Mouse (Mus musculus) left cerebral cortex, postnatal 4 days (tissue): ENCODE results near the gene 6430531B16Rik. TPM values are rescaled to one million over a fixed set of nuclear protein-coding genes. Genes with fewer than 3 reads are reported as not detected.

Experiments
- DNase-seq: peaks from one replicate; pipeline ENCODE4 v3.0.0-alpha.2; 2022
- intact Hi-C: fragments of 180-260 bp; cut with DNase I; formaldehyde crosslinking; loops from one replicate; pipeline ENCODE4 v1.15.1; 2025
- total RNA-seq, 2 experiments: library from RNA; stranded (reverse); gene quantifications; 2 replicates each; pipeline ENCODE4 v1.2.3; 2021

Gene 6430531B16Rik
- total RNA-seq, 2 experiments from 2014 or later = 0.66 to 0.83 TPM

DNA sequence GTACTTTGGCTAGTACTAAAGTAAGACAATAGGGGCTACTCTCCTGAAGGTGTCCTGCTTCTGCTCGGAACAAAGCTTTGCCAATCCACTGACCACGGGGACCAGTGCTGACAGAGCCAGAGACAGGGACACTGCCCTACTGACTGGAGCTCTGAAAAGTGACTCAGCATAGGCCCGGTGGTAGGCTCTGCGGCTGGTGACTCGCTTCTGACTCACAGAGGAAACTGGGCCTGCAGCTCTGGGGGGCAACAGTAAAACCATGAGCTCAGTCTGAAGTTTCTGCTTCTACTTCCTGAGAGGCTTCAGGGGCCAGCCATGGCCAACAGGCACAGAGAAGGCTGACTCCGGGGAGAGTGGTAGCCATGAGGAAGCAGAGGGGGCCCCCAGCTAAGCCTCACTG, 7.1 kb downstream of the 6430531B16Rik start:
- DNase-seq = no peak
- intact Hi-C loops = no loop called here

- DNase-seq = no peak
- intact Hi-C loops = no loop called here
These were observed 7.6 kb downstream of the 6430531B16Rik start for GRCm38 (mm10) chr7:139970979-139971378.

GRCm38 (mm10) chr7:139970216-139970919, 8.2 kb downstream of the 6430531B16Rik start:
- intact Hi-C loops = no loop called here
- DNase-seq = no peak

DNA sequence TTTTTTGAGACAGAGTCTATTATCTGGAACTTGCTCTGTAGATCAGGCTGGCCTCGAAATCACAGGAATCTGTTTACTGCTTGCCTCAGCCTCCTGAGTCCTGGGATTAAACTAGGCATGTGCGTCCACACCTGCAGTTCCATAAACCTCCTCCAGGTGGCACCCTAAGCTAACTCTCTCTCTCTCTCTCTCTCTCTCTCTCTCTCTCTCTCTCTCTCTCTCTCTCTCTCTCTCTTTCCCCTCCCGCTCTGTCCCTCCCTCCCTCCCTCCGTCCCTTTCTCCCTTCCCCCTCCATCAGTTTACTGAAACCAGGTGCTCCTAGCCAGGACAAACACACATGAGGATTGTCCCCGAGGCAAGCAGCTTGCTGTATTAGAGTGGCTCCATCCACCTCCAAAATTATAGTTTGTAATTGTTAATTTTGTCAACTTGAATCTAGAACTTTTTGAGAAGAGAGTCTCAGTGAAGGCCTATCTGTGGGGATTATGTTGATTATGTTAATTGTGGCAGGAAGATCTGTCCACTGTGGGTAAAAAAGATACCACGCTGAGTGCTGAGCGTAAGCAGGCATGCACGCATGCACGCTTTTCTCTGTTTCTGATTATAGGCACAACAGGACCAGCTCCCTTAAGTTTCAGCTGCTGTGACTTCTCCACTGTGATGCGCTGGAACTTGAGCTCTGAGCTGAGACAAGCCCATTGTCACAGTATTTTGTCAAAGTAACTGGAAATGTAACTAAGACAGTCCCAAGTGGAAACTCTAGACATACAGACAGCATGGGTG, 9.0 kb downstream of the 6430531B16Rik start:
- intact Hi-C loops = no loop called here
- peak; percentile 89 for DNase-seq

DNA sequence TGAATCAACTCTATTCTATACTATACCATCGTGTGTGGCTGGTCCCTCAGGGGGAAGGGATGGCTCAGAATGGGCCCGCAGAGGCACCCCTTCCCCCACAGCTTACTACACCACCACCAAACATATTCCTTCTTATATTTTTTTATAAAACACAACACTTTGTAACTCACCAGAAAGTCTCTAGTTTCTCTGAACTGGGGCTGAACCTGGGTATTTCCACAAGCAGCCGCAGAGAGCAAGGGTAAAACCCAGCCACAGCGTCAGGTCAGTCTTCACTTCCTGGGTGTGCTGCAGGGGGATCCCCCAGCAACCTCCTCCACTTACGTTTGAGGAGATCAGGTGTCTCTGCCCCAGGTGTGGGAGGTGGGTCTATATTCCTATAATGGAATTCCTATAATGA, 10.1 kb downstream of the 6430531B16Rik start:
- DNase-seq = no peak
- intact Hi-C loops = no loop called here

- intact Hi-C loops = no loop called here
These were observed 11.4 kb downstream of the 6430531B16Rik start for GRCm38 (mm10) chr7:139967175-139967574.

GRCm38 (mm10) chr7:139963814-139964213, 14.7 kb downstream of the 6430531B16Rik start:
- no peak for DNase-seq
- intact Hi-C loops = no loop called here

More at GRCm38 (mm10) chr7:139967175-139967574, 11.4 kb downstream of the 6430531B16Rik start:
- DNase-seq = no peak

DNA sequence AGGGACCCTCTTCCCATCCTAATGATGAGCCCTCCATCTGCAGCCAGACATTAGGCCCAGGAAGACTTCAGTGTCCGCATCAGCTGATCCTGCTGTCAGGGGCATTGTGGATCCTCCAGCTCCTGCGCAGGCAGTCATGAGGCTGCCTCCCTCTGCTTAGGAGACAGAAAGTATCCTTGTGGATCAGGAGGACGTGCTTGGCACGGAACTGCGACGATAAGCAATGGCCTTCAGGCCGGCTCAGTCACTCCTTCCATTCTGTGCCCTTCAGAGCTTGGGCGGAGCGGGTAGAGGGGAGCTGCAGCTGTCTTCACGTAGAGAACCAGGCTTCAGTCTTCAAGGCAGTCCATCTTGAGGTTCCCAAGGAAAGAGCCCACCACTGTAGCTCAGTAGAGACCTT, 17.4 kb downstream of the 6430531B16Rik start:
- intact Hi-C loops = no loop called here
- no peak for DNase-seq

- DNase-seq = peak; percentile 40
- intact Hi-C loops = no loop called here
These were observed 20.6 kb downstream of the 6430531B16Rik start for GRCm38 (mm10) chr7:139957958-139958357.

GRCm38 (mm10) chr7:139957437-139957836, 21.1 kb downstream of the 6430531B16Rik start:
- DNase-seq = no peak
- intact Hi-C loops = no loop called here

GRCm38 (mm10) chr7:139956658-139957057, 21.9 kb downstream of the 6430531B16Rik start:
- no peak for DNase-seq
- intact Hi-C loops = no loop called here

DNA sequence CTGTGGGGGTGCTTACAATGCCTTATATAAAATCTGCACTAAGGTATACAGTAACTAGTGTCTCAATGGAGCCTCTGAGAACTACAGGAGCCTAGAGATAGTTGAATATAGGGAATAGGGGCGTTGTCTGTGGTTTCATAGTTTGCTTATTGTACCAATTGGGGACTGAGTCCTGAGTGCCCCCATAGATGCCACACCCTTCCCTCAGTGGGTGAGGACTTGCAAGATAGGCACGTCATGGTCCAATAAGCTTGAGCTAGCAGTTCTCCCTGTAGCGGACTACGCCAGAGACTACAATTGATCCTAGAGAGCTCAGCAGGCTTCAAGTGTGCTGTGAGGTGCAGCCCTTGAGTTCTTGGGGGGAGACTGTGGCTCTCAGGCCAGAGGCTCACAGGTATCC, 23.1 kb downstream of the 6430531B16Rik start:
- intact Hi-C loops = no loop called here
- no peak for DNase-seq

- intact Hi-C loops = no loop called here
- DNase-seq = no peak
These were observed 26.4 kb downstream of the 6430531B16Rik start for GRCm38 (mm10) chr7:139951991-139952633.

DNA sequence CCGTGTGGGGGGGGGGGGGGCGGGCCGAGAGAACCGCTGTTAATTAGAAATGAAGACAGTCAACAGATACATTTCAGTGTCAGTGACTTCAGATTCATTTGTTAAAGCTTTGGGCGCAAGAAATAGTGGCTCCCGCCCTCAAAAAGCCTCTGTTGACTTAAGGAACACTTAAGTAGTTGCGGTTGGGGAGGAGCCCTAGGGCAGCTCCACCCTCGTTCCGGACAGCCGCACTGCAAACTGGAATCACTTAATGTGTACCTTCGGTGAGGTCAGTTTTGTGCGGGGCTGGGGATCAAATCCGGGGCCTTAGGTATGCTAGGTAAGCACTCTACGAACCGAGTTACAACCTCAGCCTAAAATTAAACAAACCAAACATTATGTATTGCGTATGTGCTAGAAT, 27.5 kb downstream of the 6430531B16Rik start:
- no peak for DNase-seq
- intact Hi-C loops = no loop called here

DNA sequence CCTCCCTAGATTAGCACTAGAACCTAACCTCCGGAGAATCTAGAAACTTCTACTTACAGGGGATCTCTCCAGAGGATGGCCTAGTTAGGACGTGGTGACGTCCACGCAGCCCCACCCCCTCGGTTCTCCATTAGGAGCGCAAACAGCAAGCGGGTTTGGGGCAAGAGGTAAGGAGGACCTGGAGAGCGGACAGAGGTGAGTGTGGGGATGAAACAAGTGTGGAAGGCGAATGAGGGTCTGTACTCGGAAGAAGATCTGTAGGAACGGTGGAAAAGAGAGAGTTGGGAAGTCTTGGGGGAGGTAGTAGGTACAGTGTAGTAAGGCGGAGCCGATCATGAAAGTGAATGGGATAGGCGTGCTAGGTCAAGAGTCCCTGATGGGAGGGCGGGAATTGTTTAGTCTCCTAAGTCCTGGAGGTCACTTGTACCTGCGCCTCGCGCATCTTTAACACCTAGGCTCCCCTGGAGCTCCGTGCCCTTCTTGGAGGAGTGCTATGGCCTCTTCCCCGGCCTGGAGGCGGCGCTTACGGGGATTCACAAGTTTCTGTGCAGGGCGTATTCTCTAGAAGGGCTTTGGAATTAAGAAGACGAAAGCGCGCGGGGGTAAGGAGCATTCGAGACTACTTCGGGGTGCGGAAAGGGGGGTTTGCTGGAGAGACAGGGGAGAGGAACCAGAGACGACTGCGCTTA, 28.1 kb downstream of the 6430531B16Rik start:
- intact Hi-C loops = no loop called here
- DNase-seq = no peak

- intact Hi-C loops = no loop called here
- peak; percentile 28 for DNase-seq
These were observed 28.7 kb downstream of the 6430531B16Rik start for GRCm38 (mm10) chr7:139949893-139950282.

GRCm38 (mm10) chr7:139946032-139946431, 32.5 kb downstream of the 6430531B16Rik start:
- DNase-seq = no peak
- intact Hi-C loops = no loop called here

DNA sequence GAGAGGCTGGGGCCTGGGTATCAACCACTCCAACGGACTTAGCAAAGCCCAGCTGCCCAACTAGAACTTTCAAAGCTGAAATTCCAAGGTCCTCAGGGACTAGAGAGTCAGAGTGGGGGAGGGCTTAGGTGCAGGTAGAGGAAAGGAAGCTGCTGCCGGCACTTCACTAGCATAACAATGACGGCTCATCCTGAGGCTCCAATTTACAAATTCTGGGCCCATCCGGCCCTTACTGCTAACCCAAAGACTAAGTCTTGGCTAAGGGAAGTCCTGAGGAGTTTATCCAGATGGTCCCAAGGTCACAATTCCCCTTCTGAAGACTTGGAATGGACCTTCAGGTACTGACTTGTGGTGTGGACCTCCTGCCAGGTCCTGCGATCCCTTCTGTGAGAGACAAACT, 33.0 kb downstream of the 6430531B16Rik start:
- intact Hi-C loops = no loop called here
- DNase-seq = no peak

DNA sequence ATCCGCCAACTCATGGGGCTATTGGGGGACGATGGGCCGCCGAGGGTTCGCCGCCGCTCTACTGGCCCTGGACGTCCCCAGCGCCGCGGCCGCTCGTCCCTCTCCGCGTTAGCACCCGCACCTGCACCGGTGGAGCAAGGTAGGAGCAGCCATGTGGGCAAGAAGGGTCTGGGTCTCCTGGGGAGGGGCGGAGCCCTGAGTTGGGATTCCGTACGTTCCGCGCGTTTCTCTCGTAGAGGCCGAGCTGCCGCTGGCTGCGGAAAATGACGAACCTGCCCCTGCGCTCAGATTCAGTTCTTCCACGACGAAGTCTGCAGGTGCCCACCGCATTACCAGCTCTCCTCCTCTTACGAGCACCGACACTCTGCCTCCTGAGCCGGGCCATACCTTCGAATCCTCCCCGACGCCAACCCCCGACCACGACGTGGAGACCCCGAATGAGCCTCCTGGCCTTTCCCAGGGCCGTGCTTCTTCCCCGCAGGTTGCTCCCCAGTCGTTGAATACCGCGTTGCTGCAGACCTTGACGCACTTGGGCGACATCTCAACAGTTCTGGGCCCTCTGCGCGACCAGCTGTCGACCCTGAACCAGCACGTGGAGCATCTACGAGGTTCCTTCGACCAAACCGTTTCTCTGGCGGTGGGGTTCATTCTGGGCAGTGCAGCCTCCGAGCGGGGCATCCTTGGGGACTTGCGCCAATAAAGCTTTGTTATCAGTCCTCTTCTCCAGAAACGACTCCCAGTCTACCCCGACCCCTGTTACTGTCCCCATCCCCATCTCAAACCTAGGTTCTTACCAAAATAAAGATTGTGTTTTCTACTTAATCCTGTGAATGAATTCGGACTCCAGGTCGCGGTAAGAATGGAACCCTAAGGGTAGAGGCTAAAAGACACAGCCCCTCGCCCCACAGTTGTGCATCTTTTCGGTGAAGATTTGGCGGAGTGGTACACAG, 34.0 kb downstream of the 6430531B16Rik start:
- no peak for DNase-seq
- intact Hi-C loops = no loop called here
